Mouse (Mus musculus): ENCODE measurements around the gene Rbm17. TPM values are rescaled to one million over a fixed set of nuclear protein-coding genes. Genes with fewer than 3 reads are reported as not detected.

Rbm17 gene
- polyA plus RNA-seq, 1 experiment from 2014 or later = 78.7 TPM

Other genes with a start within 250 kb of the Rbm17 start
- gene Pfkfb3, start 50.1 kb downstream of the Rbm17 start, polyA plus RNA-seq (2014; fragmentation: Nextera tagmentation; extraction: Ambion mirVana) = 9.2 and 11.6 TPM in 2 replicates
- gene Gm17490, start 22.1 kb upstream of the Rbm17 start, polyA plus RNA-seq (2014; fragmentation: Nextera tagmentation; extraction: Ambion mirVana) = not detected in 2 replicates
- gene Il2ra, start 38.7 kb upstream of the Rbm17 start, polyA plus RNA-seq (2014; fragmentation: Nextera tagmentation; extraction: Ambion mirVana) = not detected in 2 replicates
- gene Il15ra, start 101.1 kb upstream of the Rbm17 start, polyA plus RNA-seq (2014; fragmentation: Nextera tagmentation; extraction: Ambion mirVana) = 11.4 and 12.2 TPM in 2 replicates
- gene Fbh1, start 173.4 kb upstream of the Rbm17 start, polyA plus RNA-seq (2014; fragmentation: Nextera tagmentation; extraction: Ambion mirVana) = 114 and 119 TPM in 2 replicates
- 18.7 and 20.1 TPM in 2 replicates for gene Ankrd16, start 173.7 kb upstream of the Rbm17 start, polyA plus RNA-seq (2014; fragmentation: Nextera tagmentation; extraction: Ambion mirVana)

All from heart, embryonic 14.5 days (tissue).